Mouse (Mus musculus) kidney, postnatal 0 days (tissue): ENCODE results near the gene Srcin1. TPM values are rescaled to one million over a fixed set of nuclear protein-coding genes. Genes with fewer than 3 reads are reported as not detected.

ENCODE experiments used
- ATAC-seq: fragments of 200-750 bp; cut with Nextera tagmentation; replicated peaks from 2 replicates; pipeline ENCODE4 v1.8.0; 2017; ENCODE audit warnings: low read depth, moderate number of reproducible peaks, moderate TSS enrichment, moderate library complexity; ENCODE audit not compliant: low FRiP score
- DNase-seq: peaks from one replicate; pipeline ENCODE4 v3.0.0-alpha.2; 2016; ENCODE audit warnings: low spot score
- H3K27ac ChIP-seq: fragments of 300-500 bp; sonication (generic); 2 replicates; pipeline ENCODE4 v1.5.1; 2014; ENCODE audit warnings: mild to moderate bottlenecking
- H3K27me3 ChIP-seq: fragments of 300-500 bp; sonication (generic); 2 replicates; pipeline ENCODE4 v1.6.1; 2014; ENCODE audit warnings: low read length, mixed read lengths; ENCODE audit not compliant: insufficient read depth
- H3K36me3 ChIP-seq: fragments of 300-500 bp; sonication (generic); 2 replicates; pipeline ENCODE4 v1.6.1; 2014; ENCODE audit warnings: low read length, mixed read lengths; ENCODE audit not compliant: insufficient read depth
- H3K4me1 ChIP-seq: fragments of 300-500 bp; sonication (generic); replicated peaks from 2 replicates; pipeline ENCODE4 v1.6.1; 2014; ENCODE audit warnings: antibody characterized with exemption, low read length, mixed read lengths; ENCODE audit not compliant: insufficient read depth
- H3K4me2 ChIP-seq: fragments of 300-500 bp; sonication (generic); 2 replicates; pipeline ENCODE4 v1.6.1; 2014; ENCODE audit warnings: mild to moderate bottlenecking, low read length, moderate library complexity, mixed read lengths
- H3K4me3 ChIP-seq: fragments of 300-500 bp; sonication (generic); replicated peaks from 2 replicates; pipeline ENCODE4 v1.5.1; 2014; ENCODE audit warnings: low read depth, low read length
- H3K9ac ChIP-seq: fragments of 300-500 bp; sonication (generic); 2 replicates; pipeline ENCODE4 v1.6.1; 2014; ENCODE audit warnings: low read depth, low read length
- H3K9me3 ChIP-seq: fragments of 300-500 bp; sonication (generic); replicated peaks from 2 replicates; pipeline ENCODE4 v1.6.1; 2016; ENCODE audit warnings: low read length, inconsistent platforms, mixed read lengths
- CTCF ChIP-seq: IDR thresholded peaks from 2 replicates; pipeline ENCODE4 v1.5.1; 2016; ENCODE audit warnings: antibody characterized with exemption, low read depth, mild to moderate bottlenecking, moderate library complexity
- WGBS: fragments of 180-500 bp; shearing (Covaris S2); extraction: QIAGEN DNeasy Blood & Tissue Kit; methylation state at CpG from one replicate; pipeline ENCODE4 v1.1.7; 2014; 5-methylcytosine and 5-hydroxymethylcytosine counted together
- polyA plus RNA-seq: library from polyadenylated mRNA; unstranded; fragments of >200 nt; fragmentation: Nextera tagmentation; extraction: Ambion mirVana; gene quantifications from 2 replicates; pipeline ENCODE4 v1.2.1, GENCODE M21; 2015

Srcin1 gene
- polyA plus RNA-seq, 1 experiment from 2014 or later, result 0.59 TPM

DNA sequence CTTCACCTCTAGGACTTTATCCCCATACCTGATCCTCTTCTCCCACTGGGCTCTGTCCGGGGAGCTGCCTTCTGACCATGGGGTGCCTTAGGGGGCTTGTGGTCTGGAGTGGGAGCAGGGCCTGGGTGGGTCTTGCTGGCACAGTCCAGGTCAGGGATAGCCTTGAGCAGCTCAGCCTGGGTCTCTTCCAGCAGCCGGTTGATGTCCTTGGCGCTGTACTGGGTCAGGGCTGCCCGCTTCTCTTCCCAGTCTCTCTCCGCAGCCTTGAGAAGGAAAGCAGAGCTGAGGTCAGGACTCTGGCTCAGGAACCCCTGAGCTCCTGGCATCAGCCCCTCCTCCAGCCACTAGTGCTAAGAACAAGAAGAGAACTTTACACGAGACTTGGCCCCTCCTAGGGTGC is 50.7 kb downstream of the Srcin1 start:
- no peak for ATAC-seq
- no peaks in the 10 kb centered on the region for H3K27me3 ChIP-seq
- no peaks in the 10 kb centered on the region for H3K9me3 ChIP-seq
- no peak for TF ChIP-seq CTCF
- 92% methylated on average over 6 of the region's 6 CpGs for WGBS
- no peak for DNase-seq
- H3K36me3 ChIP-seq, result no peaks in the 10 kb centered on the region
- H3K4me2 ChIP-seq, result no peak overlapping the region
- H3K9ac ChIP-seq, result no peak overlapping the region
- no peak overlapping the region for H3K4me3 ChIP-seq
- peaks cover 13% of the 10 kb centered on the region for H3K4me1 ChIP-seq
- no peak overlapping the region for H3K27ac ChIP-seq

DNA sequence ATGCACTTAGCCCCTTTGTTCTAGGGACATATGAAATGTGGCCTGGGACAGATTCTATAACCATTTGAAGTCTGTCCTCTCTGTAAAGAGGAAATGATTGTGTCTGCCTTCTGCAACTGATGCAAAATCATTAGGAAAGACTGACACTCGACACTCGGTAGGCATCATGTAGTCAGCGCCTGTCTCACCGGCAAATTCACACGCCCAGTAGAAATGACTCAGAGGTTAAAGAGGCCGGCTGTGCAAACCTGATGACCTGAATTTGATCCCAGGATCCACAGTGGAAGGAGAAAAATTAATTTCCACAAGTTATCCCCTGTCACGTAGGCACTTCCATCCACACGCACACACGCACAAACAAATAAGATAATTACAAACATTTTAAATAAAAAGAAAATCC is 51.7 kb downstream of the Srcin1 start:
- ATAC-seq (no peak), DNase-seq (no peak)
- TF ChIP-seq CTCF, result no peak
- WGBS, result 35% methylated on average over 9 of the region's 9 CpGs
- Histone ChIP-seq H3K9me3 (no peaks in the 10 kb centered on the region), H3K4me1 (peaks cover 13% of the 10 kb centered on the region), H3K4me2 (no peak overlapping the region), H3K27me3 (no peaks in the 10 kb centered on the region), H3K4me3 (no peak overlapping the region), H3K36me3 (no peaks in the 10 kb centered on the region), H3K27ac (0 out of 2 replicates have a peak overlapping the region, but pooled peaks have one; percentile 1), H3K9ac (no peak overlapping the region)

DNA sequence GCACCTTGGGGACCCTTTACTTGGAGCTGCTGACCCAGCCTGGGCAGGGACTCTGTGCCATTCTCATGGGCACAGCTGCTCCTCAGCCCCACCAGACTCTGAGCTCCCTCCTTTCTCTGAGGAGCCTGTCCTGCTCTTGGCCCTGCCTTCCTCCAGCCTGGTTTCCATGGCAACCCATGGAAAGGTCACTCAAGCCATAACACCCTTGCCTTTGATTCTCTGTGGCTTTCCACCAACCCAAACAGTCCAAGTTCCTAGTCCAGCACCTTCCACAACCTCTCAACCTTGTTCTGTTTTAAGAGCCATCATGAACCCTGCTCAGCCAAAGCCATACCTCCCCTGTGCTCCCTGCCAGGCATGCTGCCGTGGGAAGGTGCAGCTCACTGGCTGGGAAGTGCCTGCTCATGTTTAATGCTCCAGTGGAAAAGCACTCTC is 52.1 kb downstream of the Srcin1 start:
- no peak for TF ChIP-seq CTCF

DNA sequence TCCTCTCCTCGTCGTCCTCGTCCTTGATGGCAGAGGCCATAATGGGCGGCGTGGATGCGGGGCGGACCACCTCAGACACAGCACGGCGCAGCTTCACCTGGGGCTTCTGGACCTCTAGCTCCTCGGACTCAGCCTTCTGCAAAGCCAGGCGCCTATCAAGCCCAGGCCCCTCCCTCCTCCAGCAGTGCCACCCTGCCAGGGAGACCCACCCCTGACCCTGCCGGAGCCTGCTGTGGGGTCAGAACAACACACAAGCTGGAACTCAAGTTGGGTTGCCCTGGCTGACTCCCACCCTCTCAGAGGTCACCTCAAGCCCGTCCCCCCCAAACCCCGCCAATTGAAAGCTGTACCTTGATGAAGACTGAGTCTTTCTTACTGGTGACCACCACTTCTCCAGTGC is 52.9 kb downstream of the Srcin1 start:
- Histone ChIP-seq H3K4me1 (peaks cover 13% of the 10 kb centered on the region), H3K36me3 (no peaks in the 10 kb centered on the region), H3K4me3 (no peak overlapping the region), H3K27ac (no peak overlapping the region), H3K9ac (no peak overlapping the region), H3K4me2 (no peak overlapping the region), H3K9me3 (no peaks in the 10 kb centered on the region), H3K27me3 (no peaks in the 10 kb centered on the region)
- WGBS, result 78% methylated on average over 14 of the region's 14 CpGs
- ATAC-seq (no peak), DNase-seq (no peak)
- TF ChIP-seq CTCF, result no peak

More for the DNA sequence above, 52.1 kb downstream of the Srcin1 start:
- H3K36me3 ChIP-seq, result no peaks in the 10 kb centered on the region
- no peak overlapping the region for H3K4me3 ChIP-seq
- peak overlapping the region; percentile 1; the same call in 1 of the 2 replicates for H3K27ac ChIP-seq
- no peaks in the 10 kb centered on the region for H3K27me3 ChIP-seq
- peaks cover 13% of the 10 kb centered on the region for H3K4me1 ChIP-seq
- peak; percentile 65 for ATAC-seq
- no peak overlapping the region for H3K9ac ChIP-seq
- 0% methylated on average over 1 of the region's 1 CpGs for WGBS
- peak; percentile 67 for DNase-seq
- no peaks in the 10 kb centered on the region for H3K9me3 ChIP-seq
- no peak overlapping the region for H3K4me2 ChIP-seq

DNA sequence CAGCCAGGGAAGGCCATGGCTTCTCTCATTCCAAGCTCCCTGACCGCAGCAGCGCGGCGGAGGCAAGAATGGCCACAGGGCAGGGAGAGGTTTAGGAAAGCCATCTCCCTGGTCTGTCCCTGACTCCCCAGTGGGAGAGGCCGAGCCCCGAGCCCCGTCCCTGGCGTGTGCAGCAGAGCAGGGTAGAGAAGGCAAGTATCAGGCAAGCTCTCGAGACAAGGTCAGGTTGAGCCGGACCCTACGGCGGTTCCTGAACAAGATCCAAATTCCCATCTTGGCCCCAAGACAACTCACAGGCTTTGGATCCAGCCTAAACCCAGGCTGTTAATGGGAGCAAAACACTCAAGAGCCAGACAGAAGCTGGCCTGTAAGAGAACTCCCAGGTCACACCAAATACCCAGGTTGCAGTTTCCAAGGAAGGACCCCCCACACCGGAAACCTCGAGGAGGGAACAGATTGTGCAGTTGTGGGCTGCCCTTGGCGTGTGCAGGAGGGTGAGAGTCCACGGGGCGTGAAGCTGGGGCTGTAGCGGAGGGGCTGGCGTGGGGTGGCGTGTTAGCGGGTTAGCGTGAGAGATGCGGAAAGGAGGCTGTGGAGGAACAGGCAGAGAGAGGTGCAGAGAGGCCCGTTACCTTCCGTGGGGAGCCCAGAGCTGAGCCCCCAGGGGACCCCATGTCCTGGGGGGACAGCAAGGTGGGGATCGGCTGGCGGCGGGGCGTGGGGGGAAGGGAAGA is 54.1 kb downstream of the Srcin1 start:
- peaks cover 13% of the 10 kb centered on the region for H3K4me1 ChIP-seq
- ATAC-seq (no peak), DNase-seq (no peak)
- H3K9ac ChIP-seq, result no peak overlapping the region
- no peaks in the 10 kb centered on the region for H3K36me3 ChIP-seq
- no peak for TF ChIP-seq CTCF
- WGBS, result 69% methylated on average over 29 of the region's 29 CpGs
- H3K27me3 ChIP-seq, result no peaks in the 10 kb centered on the region
- H3K27ac ChIP-seq, result no peak overlapping the region
- no peaks in the 10 kb centered on the region for H3K9me3 ChIP-seq
- peak overlapping the region; percentile 33; the same call in 1 of the 2 replicates for H3K4me2 ChIP-seq
- H3K4me3 ChIP-seq, result no peak overlapping the region

DNA sequence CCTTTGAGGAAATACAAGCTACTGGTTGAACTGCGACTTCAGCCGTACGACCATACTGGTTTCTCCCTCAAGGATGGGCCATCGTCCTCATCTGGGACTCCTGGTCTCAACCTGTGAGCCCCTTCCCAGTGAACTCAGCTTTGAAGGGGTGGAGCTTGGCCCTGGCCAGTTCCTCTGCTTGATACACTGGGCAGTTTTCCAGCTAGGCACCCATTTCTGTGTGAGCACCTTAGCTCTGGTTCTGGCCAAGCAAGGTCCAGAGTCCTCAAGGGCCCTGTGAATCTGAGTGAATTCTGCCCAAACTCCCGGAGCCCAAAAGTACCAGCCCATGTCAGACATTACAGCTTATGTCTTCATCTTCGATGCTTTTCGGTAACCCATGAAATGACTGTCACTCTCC is 55.4 kb downstream of the Srcin1 start:
- no peak for ATAC-seq
- Histone ChIP-seq H3K9me3 (no peaks in the 10 kb centered on the region), H3K4me3 (no peak overlapping the region), H3K27ac (no peak overlapping the region), H3K4me1 (peaks cover 13% of the 10 kb centered on the region), H3K9ac (no peak overlapping the region), H3K4me2 (no peak overlapping the region), H3K27me3 (no peaks in the 10 kb centered on the region), H3K36me3 (no peaks in the 10 kb centered on the region)
- 91% methylated on average over 7 of the region's 7 CpGs for WGBS
- DNase-seq, result no peak
- no peak for TF ChIP-seq CTCF
